Mouse (Mus musculus) activated CD4-positive, CD25-positive, alpha-beta regulatory T cell (primary cell): Measurements from ENCODE around the gene Pdha1. TPM values are rescaled to one million over a fixed set of nuclear protein-coding genes. Genes with fewer than 3 reads are reported as not detected.

Experiments
- polyA plus RNA-seq, 2 experiments: library from polyadenylated mRNA; unstranded; fragments of 100-300 nt; shearing (Covaris generic); gene quantifications; one replicate each; pipeline ENCODE4 v1.2.1; 2017

The Pdha1 gene
- 100 to 1,000 TPM; 135 to 155 TPM for polyA plus RNA-seq

DNA sequence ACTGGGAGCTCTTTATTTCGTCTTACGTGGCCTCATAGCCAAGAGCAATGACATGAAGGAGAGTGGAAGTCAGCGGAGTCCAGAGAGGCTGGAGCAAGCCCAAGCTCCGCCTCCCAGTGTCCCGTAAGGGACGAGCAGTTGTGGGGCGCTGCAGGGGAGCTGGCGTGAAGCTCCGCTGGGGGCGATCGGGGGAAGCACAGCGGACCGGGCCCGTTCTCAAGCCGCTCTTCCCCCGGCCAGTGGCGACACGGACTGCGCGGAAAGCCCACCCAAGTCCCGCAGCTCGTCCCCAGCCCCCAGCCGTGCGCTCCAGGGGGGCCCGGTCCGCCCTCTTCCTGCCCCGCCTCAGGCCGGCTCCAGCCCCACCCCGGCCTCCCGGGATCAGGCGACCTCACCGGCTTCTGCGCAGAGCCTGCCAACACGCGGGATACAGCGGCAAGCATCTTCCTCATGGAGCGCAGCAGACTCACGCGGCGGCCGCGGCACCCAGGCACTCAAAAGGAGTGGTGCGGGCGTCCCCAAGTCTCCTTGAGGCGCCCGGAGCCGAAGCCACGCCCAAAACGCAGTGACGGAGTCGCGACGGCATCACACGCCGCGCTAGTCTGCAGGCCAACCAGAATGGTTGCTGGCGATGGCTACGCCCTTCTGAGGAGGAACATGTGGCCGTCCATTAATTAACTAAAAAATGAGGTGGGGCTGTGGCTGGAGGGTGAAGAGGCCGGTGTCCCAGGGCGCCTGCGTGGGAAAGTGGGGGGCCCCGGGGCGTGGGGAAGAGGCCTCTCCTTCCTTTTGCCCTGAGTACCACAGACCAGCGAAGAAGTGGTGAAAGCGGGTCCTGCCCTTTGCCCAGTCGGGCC is at the start of gene Pdha1:
Gene Pdha1, minus strand, starts transcription at position 553 of the 857 bp plus-strand sequence.

Other genes with a start within 250 kb of the Pdha1 start
- gene Map3k15, start 150.0 kb downstream of the Pdha1 start, polyA plus RNA-seq, result 1 to 10 TPM; 1.8 to 2.1 TPM